Mouse (Mus musculus): ENCODE data around the gene Hoxd4. TPM values are rescaled to one million over a fixed set of nuclear protein-coding genes. Genes with fewer than 3 reads are reported as not detected.

Gene Hoxd4
- total RNA-seq, 2 experiments from 2014 or later, result not detected

GRCm38 (mm10) chr2:74715504-74716241 lies 3.9 kb downstream of the Hoxd4 start:
- peak; percentile 64 to 70 for DNase-seq (ENCODE audit: low spot score in 2 of 2)
- intact Hi-C loops (cut with DNase I), result loop anchor here (5.0 kb wide), 4 partner anchors 247 to 597 kb away; no protein-coding TSS in a partner anchor

DNA sequence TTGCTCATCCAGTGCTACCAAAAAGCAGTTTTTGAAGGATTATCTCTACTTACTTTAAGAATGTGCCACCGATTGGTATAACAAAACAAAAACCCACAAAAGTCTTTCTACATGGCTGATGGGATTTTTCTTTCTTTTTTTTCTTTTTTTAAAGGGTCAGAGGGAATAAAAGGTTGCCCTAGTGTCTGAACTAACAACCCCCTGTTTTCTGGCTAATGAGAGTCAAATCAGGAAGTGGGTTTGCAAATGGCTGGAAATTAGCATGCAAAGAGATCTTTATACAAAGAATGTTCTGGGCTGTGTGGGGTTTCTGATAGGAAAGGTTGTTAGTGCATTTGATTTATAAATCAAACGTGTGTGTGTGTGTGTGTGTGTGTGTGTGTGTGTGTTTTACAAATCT lies 8.7 kb downstream of the Hoxd4 start:
- intact Hi-C loops (cut with DNase I), result no loop called here
- DNase-seq (ENCODE audit: low spot score in 2 of 2), result no peak

- intact Hi-C loops (cut with DNase I), result no loop called here
- no peak for DNase-seq (ENCODE audit: low spot score in 2 of 2)
These were observed 9.3 kb downstream of the Hoxd4 start for GRCm38 (mm10) chr2:74720955-74721491.

DNA sequence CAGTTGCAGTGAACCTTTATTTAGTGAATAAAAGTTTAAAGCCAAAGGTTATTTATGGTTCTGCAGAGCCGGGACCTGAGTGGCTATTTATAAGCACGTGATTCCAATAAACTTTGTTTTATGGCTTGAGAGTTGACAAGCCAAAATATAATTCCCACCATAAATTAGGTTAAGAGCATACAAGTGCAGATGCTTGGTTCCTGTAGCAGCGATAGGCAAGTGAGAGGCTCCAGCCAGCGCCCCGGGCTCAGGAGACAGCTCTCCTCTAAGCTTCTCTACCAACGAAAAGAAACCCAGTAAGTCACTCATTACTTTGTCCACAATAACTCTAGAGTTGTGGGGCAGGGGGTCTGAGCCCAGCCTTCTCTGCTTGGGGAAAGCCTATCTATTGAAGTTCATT lies 10.2 kb downstream of the Hoxd4 start:
- intact Hi-C loops (cut with DNase I), result no loop called here
- DNase-seq (ENCODE audit: low spot score in 2 of 2), result no peak

DNA sequence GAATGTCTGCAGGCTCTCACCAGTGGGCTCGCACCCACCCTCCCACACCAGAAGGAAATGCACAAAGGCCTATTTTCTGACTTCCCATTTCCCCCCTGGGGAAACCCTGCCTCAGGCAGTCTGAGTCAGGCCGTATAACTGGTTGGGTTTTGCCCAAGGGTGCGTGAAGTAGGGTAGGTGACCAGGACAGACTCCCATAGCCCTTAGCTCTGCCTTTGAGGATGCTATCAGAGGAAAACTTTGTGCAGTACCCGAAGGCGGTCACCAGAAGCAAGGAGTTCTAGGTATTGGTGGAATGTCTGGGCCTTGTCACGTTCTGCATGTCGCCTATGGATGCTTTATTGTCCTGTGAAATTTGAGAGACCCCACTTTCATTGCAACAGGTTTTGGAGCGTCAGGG lies 11.2 kb downstream of the Hoxd4 start:
- DNase-seq (ENCODE audit: low spot score in 2 of 2), result no peak
- intact Hi-C loops (cut with DNase I), result no loop called here

- no peak for DNase-seq (ENCODE audit: low spot score in 2 of 2)
- intact Hi-C loops (cut with DNase I), result no loop called here
These were observed 12.7 kb downstream of the Hoxd4 start for GRCm38 (mm10) chr2:74724244-74725015.

DNA sequence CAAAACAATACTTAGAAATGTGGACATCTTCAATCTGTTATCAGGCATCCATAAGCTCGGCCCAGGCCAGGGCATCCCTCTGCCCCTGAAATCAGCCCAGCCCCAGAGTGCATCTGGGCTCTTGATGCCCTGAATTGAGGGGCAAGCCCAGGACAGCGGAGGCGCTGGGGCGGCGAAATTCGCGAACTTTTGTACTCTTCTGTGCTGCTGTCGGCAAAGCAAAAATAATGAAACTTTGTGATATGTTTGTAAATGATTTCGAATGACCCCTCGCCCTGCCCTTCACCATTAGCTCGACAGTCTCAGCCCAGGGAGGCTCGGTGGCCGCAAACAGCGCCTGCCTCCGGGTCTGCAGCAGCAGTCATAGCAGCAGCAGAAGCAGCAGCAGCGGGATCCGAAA lies 13.4 kb downstream of the Hoxd4 start:
- intact Hi-C loops (cut with DNase I), result no loop called here
- no peak for DNase-seq (ENCODE audit: low spot score in 2 of 2)

GRCm38 (mm10) chr2:74726551-74726950 lies 14.8 kb downstream of the Hoxd4 start, which contains the start of gene Gm28230:
Gm28230 (plus strand) TSS chr2:74726728.
- intact Hi-C loops (cut with DNase I), result no loop called here
- DNase-seq (ENCODE audit: low spot score in 2 of 2), result no peak

GRCm38 (mm10) chr2:74726973-74727639 lies 15.4 kb downstream of the Hoxd4 start:
- intact Hi-C loops (cut with DNase I), result no loop called here

GRCm38 (mm10) chr2:74727640-74728302 lies 16.0 kb downstream of the Hoxd4 start:
- intact Hi-C loops (cut with DNase I), result no loop called here
- DNase-seq (ENCODE audit: low spot score in 2 of 2), result no peak

More at GRCm38 (mm10) chr2:74726973-74727639, 15.4 kb downstream of the Hoxd4 start:
- no peak for DNase-seq (ENCODE audit: low spot score in 2 of 2)

DNA sequence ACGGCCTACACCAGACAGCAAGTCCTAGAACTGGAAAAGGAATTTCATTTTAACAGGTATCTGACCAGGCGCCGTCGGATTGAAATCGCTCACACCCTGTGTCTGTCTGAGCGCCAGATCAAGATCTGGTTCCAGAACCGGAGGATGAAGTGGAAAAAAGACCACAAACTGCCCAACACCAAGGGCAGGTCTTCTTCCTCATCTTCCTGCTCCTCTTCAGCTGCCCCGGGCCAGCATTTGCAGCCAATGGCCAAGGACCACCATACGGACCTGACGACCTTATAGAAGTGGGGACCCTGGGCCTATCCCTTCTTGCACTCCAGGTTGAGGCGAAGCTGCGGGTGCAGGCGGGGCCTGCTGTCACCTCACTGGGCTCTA lies 16.6 kb downstream of the Hoxd4 start:
- intact Hi-C loops (cut with DNase I), result no loop called here
- no peak for DNase-seq (ENCODE audit: low spot score in 2 of 2)

DNA sequence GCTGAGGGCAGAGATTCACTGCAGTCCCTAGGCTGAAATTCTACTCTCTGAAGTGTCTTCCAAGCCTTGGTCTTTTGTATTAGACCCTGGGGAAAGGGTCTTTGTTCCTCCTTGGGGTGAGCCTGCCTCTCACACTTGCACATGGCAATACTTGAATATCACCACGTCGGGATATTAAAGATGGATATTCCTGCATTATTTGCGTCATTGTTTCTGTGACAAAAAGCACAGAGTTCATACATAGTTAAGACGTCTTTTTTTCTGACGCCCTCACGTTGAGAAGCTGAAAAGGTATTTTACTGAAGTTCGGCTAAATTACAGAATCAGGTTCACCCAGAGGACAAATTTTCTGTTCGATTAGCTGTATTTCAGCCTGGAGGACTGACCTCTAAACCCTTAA lies 18.6 kb downstream of the Hoxd4 start:
- intact Hi-C loops (cut with DNase I), result loop anchor here (5.0 kb wide), 1 partner anchor 38 kb away; the partner anchor contains the start of gene Hoxd10
- DNase-seq (ENCODE audit: low spot score in 2 of 2), result no peak

- DNase-seq (ENCODE audit: low spot score in 2 of 2), result no peak
- intact Hi-C loops (cut with DNase I), result loop anchor here (5.0 kb wide), 1 partner anchor 39 kb away; the partner anchor contains the start of gene Hoxd10
These were observed 19.3 kb downstream of the Hoxd4 start for GRCm38 (mm10) chr2:74731055-74731454.

DNA sequence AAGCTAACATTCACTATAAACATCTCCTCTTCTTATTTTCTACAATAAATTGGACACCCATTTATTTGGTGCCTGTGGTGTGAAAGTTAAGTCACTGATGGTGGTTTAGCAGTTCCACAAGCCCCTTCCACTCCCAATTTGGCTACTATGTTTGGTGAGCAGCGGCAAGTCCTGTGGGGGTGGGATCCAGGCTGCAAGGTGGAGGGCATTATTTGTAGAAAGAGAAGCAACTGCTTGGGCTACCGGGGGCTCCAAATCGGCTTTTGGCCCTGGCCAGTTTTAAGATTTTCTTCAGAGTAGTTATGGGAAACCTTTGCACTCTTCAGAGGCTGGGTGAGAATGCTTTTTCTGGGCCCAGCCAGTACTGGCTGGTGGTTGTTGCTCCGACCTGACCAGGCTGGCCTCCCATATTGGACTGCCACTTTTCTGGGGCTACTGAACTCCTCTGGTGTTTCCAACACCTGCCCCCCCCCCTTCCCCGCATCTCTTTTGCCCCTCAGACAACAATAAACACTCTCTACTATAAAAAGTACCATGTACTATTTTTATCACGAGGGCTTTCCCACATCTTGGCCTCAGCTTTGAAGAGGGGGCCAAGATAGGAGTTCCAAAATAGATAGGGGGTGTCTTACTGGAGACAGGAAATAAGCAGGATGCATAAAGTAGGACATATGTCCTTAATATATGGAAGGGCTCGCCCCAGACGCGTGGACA lies 20.2 kb downstream of the Hoxd4 start:
- DNase-seq (ENCODE audit: low spot score in 2 of 2), result no peak
- intact Hi-C loops (cut with DNase I), result loop anchor here (5.0 kb wide), 1 partner anchor 40 kb away; the partner anchor contains the start of gene Hoxd10

DNA sequence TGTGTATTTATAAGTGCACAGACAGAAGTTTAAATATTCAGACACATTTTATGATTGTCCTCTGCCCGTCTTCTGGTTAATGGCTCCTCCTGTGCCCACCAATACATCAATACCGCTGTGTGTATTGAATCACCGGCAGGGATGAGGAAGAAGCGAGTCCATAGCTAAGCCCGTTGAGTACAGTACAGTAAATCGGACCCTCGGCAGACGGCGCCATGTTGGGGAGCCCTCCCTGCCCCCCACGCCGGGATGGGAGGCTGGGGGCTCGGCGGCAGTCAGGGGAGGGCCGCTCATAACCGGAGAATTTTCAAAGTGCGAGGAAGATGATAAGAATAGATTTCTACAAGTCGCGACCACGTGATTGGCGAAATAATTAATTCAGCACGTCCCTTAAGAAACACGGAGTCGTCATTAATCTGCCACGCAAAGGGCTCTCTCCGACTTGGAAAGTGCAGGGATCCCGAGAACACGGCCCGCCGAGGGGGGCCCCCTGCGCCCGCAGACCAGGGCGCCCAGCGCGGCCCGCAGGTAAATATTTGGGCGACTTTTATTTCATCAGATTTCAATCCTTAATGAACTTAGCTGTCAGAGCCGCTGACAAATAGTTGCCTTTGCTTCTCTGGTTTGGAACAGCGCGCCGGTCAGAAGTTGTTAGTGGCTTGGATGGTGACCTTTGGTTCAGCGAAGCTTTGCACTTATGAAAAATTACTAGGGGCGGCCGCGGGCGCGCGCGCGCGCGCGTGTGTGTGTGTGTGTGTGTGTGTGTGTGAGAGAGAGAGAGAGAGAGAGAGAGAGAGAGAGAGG lies 21.0 kb downstream of the Hoxd4 start:
- intact Hi-C loops (cut with DNase I), result loop anchor here (5.0 kb wide), 1 partner anchor 40 kb away; the partner anchor contains the start of gene Hoxd10

DNA sequence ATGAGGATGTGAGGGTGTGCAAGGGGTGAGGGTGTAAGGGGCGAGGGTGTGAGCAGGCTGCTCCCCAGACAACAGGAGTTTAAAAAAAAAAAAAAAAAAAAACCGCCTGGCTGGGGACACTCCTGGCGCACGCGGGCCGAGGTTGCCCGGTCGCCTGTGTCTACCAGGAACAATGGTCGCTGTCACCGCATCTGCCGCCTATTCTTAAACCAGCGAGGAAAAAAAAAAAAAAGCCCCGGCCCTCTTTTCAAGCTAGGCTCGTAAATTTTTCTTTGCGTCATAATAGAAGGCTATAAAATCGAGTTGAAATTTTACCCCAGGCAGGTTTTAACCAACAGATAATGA lies 21.6 kb downstream of the Hoxd4 start:
- DNase-seq (ENCODE audit: low spot score in 2 of 2), result no peak
- intact Hi-C loops (cut with DNase I), result loop anchor here (5.0 kb wide), 1 partner anchor 41 kb away; the partner anchor contains the start of gene Hoxd10

More for the DNA sequence above, 21.0 kb downstream of the Hoxd4 start:
- DNase-seq (ENCODE audit: low spot score in 2 of 2), result no peak

DNA sequence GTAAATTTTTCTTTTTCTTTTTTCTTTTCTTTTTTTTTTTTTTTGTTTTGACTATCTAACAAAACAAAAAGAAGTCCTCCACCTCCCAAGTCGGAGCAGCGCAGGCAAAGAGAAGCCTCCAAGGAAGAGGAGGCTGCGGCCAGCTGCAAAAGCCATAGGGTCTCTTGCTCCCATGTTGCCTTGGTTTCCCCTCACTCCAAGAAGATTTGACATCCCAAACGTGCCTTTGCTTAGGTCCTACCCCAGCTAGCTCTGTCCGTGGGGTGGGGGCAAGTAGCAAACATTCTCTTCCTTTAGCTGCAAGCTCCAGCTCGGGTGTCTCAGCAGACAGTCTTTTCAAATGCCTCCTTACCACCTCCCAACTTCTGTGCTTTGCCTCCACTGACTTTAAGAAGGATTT lies 22.0 kb downstream of the Hoxd4 start:
- DNase-seq (ENCODE audit: low spot score in 2 of 2), result no peak
- intact Hi-C loops (cut with DNase I), result loop anchor here (5.0 kb wide), 1 partner anchor 41 kb away; the partner anchor contains the start of gene Hoxd10

DNA sequence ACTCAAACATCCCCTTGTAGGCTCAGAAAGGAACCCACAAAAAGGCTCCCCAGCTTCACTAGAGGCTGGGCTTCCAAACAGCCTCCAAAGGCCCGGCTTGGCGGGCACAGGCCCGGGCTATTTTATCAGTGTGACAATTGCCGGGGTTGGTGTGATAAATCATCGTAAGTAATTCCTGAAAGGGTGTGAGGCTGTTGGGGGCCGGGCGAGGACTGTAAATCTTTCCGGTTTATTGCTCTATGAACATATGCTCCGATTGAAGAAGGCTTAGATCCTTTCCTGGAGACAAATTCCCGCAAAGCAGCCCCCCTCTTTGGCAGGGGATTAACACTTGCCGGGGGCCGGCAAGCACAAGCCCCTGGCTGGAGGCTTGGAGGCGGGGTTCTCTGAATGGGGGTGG lies 22.7 kb downstream of the Hoxd4 start:
- intact Hi-C loops (cut with DNase I), result loop anchor here (5.0 kb wide), 1 partner anchor 42 kb away; the partner anchor contains the start of gene Hoxd10

More for the DNA sequence above, 22.7 kb downstream of the Hoxd4 start:
- no peak for DNase-seq (ENCODE audit: low spot score in 2 of 2)

All from left cerebral cortex, postnatal 36 days (tissue).